Mouse (Mus musculus) cerebellum, postnatal 36 days (tissue): ENCODE results near the gene Lpin3.

Source experiments
- DNase-seq, 2 experiments: peaks; one replicate each; pipeline ENCODE4 v3.0.0; 2021 to 2022; ENCODE audit warnings: mixed read lengths in 2 of 2

Gene Lpin3

GRCm38 (mm10) chr2:160880453-160881195, at the start of gene Lpin3:
Gene Lpin3 (plus strand): TSS chr2:160880670.
- DNase-seq, result no peak

GRCm38 (mm10) chr2:160840838-160841237, 39.6 kb upstream of the Lpin3 start:
- no peak for DNase-seq

- no peak for DNase-seq
Measured at GRCm38 (mm10) chr2:160847664-160848063, 32.8 kb upstream of the Lpin3 start.

GRCm38 (mm10) chr2:160848186-160848585, 32.3 kb upstream of the Lpin3 start:
- no peak for DNase-seq

- DNase-seq, result no peak
Measured at GRCm38 (mm10) chr2:160849617-160850240, 30.7 kb upstream of the Lpin3 start.

- no peak for DNase-seq
Measured at GRCm38 (mm10) chr2:160850360-160850759, 30.1 kb upstream of the Lpin3 start.

GRCm38 (mm10) chr2:160854687-160855086, 25.8 kb upstream of the Lpin3 start:
- peak; percentile 33 to 43 for DNase-seq

- no peak for DNase-seq
Measured at GRCm38 (mm10) chr2:160856359-160857102, 23.9 kb upstream of the Lpin3 start.

GRCm38 (mm10) chr2:160860363-160860762, 20.1 kb upstream of the Lpin3 start:
- no peak for DNase-seq

- DNase-seq, result no peak
Measured at GRCm38 (mm10) chr2:160864112-160864511, 16.4 kb upstream of the Lpin3 start.

GRCm38 (mm10) chr2:160865266-160865665, 15.2 kb upstream of the Lpin3 start:
- DNase-seq, result peak; percentile 39 to 43

GRCm38 (mm10) chr2:160869446-160869845, 11.0 kb upstream of the Lpin3 start:
- no peak for DNase-seq

- DNase-seq, result no peak
Measured at GRCm38 (mm10) chr2:160871310-160871709, 9.2 kb upstream of the Lpin3 start.

- DNase-seq, result peak; percentile 70 to 81
Measured at GRCm38 (mm10) chr2:160872395-160872794, 8.1 kb upstream of the Lpin3 start.

GRCm38 (mm10) chr2:160872890-160873382, 7.5 kb upstream of the Lpin3 start, which contains the start of gene Zhx3:
Gene Zhx3 (minus strand): TSS chr2:160872998.
- peak; percentile 92 to 94 for DNase-seq

- no peak for DNase-seq
Measured at GRCm38 (mm10) chr2:160874231-160874877, 6.1 kb upstream of the Lpin3 start.

- DNase-seq, result no peak
Measured at GRCm38 (mm10) chr2:160876115-160876514, 4.4 kb upstream of the Lpin3 start.

GRCm38 (mm10) chr2:160881462-160882101, 1.1 kb downstream of the Lpin3 start:
- DNase-seq, result no peak

- DNase-seq, result no peak
Measured at GRCm38 (mm10) chr2:160882436-160882835, 2.0 kb downstream of the Lpin3 start.

GRCm38 (mm10) chr2:160883912-160884311, 3.4 kb downstream of the Lpin3 start:
- no peak for DNase-seq

- DNase-seq, result peak; percentile 49 to 51
Measured at GRCm38 (mm10) chr2:160884830-160885229, 4.4 kb downstream of the Lpin3 start.

- no peak for DNase-seq
Measured at GRCm38 (mm10) chr2:160886221-160886620, 5.8 kb downstream of the Lpin3 start.
